Mouse (Mus musculus) urinary bladder, adult 18-20 months (tissue): Measurements from ENCODE around the gene Cnih2.

ENCODE experiments used
- DNase-seq, 2 experiments: peaks; one replicate each; pipeline ENCODE4 v3.0.0; 2022; ENCODE audit warnings: low spot score in 2 of 2, mixed read lengths in 2 of 2

The Cnih2 gene

GRCm38 (mm10) chr19:5048138-5049056 lies 49.9 kb downstream of the Cnih2 start:
- no peak for DNase-seq

- no peak for DNase-seq
Observed at GRCm38 (mm10) chr19:5045531-5045930, 52.8 kb downstream of the Cnih2 start.
